Mouse (Mus musculus): ENCODE data around the gene Fam216a.

- no peak for TF ChIP-seq TAL1 (IDR thresholded peaks at IDR 0.05; ENCODE audit: low read length)
- TF ChIP-seq CHD2 (IDR thresholded peaks at IDR 0.05; ENCODE audit: low read length), result no peak
- no peak for TF ChIP-seq CTCF (IDR thresholded peaks at IDR 0.05 in 2 of 3, conservative IDR thresholded peaks at IDR 0.05 in 1 of 3; ENCODE audit: control insufficient read depth in 1 of 3, insufficient read depth in 1 of 3, low read depth in 2 of 3, low read length in 3 of 3, poor library complexity in 1 of 3, severe bottlenecking in 1 of 3)
- no peak for TF ChIP-seq POLR2A (IDR thresholded peaks at IDR 0.05; ENCODE audit: control insufficient read depth in 1 of 2, insufficient read depth in 1 of 2, low read depth in 1 of 2, low read length in 2 of 2, poor library complexity in 1 of 2)
- no peak for TF ChIP-seq RAD21 (IDR thresholded peaks at IDR 0.05; ENCODE audit: low read depth, low read length)
- no peak for TF ChIP-seq MEF2A (IDR thresholded peaks at IDR 0.05; ENCODE audit: extremely low read depth, insufficient replicate concordance, low read depth, low read length, poor library complexity, severe bottlenecking)
- no peak for TF ChIP-seq ZC3H11A (IDR thresholded peaks at IDR 0.05; ENCODE audit: low read depth, low read length)
- no peak for TF ChIP-seq USF1 (IDR thresholded peaks at IDR 0.05; ENCODE audit: low read depth, low read length)
- no peak for TF ChIP-seq NRF1 (IDR thresholded peaks at IDR 0.05; ENCODE audit: insufficient read depth, low read depth, low read length, poor library complexity, severe bottlenecking)
- no peak for TF ChIP-seq ZNF384 (IDR thresholded peaks at IDR 0.05; ENCODE audit: low read depth, low read length)
- no peak for TF ChIP-seq EP300 (IDR thresholded peaks at IDR 0.05; ENCODE audit: low read depth in 1 of 2, low read length in 2 of 2)
Observed at GRCm38 (mm10) chr5:122412826-122413225, 40.7 kb upstream of the Fam216a start.
